Mouse (Mus musculus) forebrain, embryonic 16.5 days (tissue): ENCODE results near the gene Atpif1. TPM values are rescaled to one million over a fixed set of nuclear protein-coding genes. Genes with fewer than 3 reads are reported as not detected.
"Not testable (repeated sequence)": the region's sequence is repeated elsewhere in the genome, so short reads cannot be mapped to it uniquely, and the experiment has no call there.

ENCODE experiments used
- ATAC-seq: fragments of 200-750 bp; cut with Nextera tagmentation; 2 replicates; pipeline ENCODE4 v1.8.0; 2017; ENCODE audit warnings: mild to moderate bottlenecking, moderate library complexity
- H3K27ac ChIP-seq: fragments of 300-500 bp; sonication (generic); 2 replicates; pipeline ENCODE4 v1.5.1; 2014; ENCODE audit warnings: low read length, control low read depth
- H3K27me3 ChIP-seq: fragments of 300-500 bp; sonication (generic); replicated peaks from 2 replicates; pipeline ENCODE4 v1.6.1; 2014; ENCODE audit warnings: low read length; ENCODE audit not compliant: control insufficient read depth, insufficient read depth
- H3K36me3 ChIP-seq: fragments of 300-500 bp; sonication (generic); 2 replicates; pipeline ENCODE4 v1.6.1; 2014; ENCODE audit not compliant: control insufficient read depth, insufficient read depth
- H3K4me1 ChIP-seq: fragments of 300-500 bp; sonication (generic); replicated peaks from 2 replicates; pipeline ENCODE4 v1.6.1; 2014; ENCODE audit warnings: low read length; ENCODE audit not compliant: control insufficient read depth, insufficient read depth
- H3K4me2 ChIP-seq: fragments of 300-500 bp; sonication (generic); 2 replicates; pipeline ENCODE4 v1.6.1; 2014; ENCODE audit warnings: mild to moderate bottlenecking, low read length, control low read depth
- H3K4me3 ChIP-seq: fragments of 300-500 bp; sonication (generic); replicated peaks from 2 replicates; pipeline ENCODE4 v1.5.1; 2014; ENCODE audit warnings: mild to moderate bottlenecking, low read length, control low read depth
- H3K9ac ChIP-seq: fragments of 300-500 bp; sonication (generic); replicated peaks from 2 replicates; pipeline ENCODE4 v1.6.1; 2014; ENCODE audit warnings: low read depth, low read length, control low read depth
- H3K9me3 ChIP-seq: fragments of 300-500 bp; sonication (generic); 2 replicates; pipeline ENCODE4 v1.6.1; 2016; ENCODE audit warnings: low read length; ENCODE audit not compliant: control insufficient read depth
- WGBS: fragments of 180-500 bp; shearing (Covaris S2); extraction: QIAGEN DNeasy Blood & Tissue Kit; methylation state at CpG from one replicate; pipeline ENCODE4 v1.1.7; 2014; 5-methylcytosine and 5-hydroxymethylcytosine counted together
- polyA plus RNA-seq: library from polyadenylated mRNA; unstranded; fragments of >200 nt; fragmentation: Nextera tagmentation; extraction: Ambion mirVana; gene quantifications from 2 replicates; pipeline ENCODE4 v1.2.1, GENCODE M21; 2015

Atpif1 gene
- polyA plus RNA-seq, 1 experiment from 2014 or later = 1,203 TPM

DNA sequence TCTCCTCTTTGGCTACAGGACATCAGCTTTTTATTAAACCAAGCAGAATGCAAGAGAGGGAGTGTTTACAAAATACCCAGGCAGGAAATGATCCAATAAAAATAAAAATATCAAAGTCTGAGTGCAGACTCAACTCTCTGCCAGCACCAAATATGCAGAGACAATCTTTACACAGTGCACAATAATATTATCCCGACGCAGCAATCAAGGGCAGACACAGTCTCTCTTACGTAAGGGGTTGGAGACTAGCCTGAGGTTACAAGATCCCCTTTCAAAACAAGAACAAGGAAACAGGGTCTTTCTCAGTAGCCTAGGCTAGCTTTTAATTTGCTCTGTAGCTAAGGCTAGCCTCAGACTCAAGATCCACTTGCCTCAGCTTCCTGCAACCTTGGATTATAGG lies 44.9 kb downstream of the Atpif1 start:
- 88% methylated on average over 3 of the region's 3 CpGs for WGBS
- no peaks in the 10 kb centered on the region for H3K36me3 ChIP-seq
- H3K9ac ChIP-seq = no peak overlapping the region
- no peaks in the 10 kb centered on the region for H3K9me3 ChIP-seq
- H3K27ac ChIP-seq = no peak overlapping the region
- H3K4me2 ChIP-seq = no peak overlapping the region
- no peak overlapping the region for H3K4me3 ChIP-seq
- peaks cover 6% of the 10 kb centered on the region; the same call in 1 of the 2 replicates for H3K4me1 ChIP-seq
- H3K27me3 ChIP-seq = no peaks in the 10 kb centered on the region
- no peak for ATAC-seq

GRCm38 (mm10) chr4:132484820-132485219 lies 48.6 kb downstream of the Atpif1 start:
- H3K27me3 ChIP-seq = no peaks in the 10 kb centered on the region
- no peak for ATAC-seq
- H3K9me3 ChIP-seq = no peaks in the 10 kb centered on the region
- H3K27ac ChIP-seq = no peak overlapping the region
- no peak overlapping the region for H3K9ac ChIP-seq
- H3K36me3 ChIP-seq = no peaks in the 10 kb centered on the region
- H3K4me1 ChIP-seq = no peaks in the 10 kb centered on the region
- whole genome bisulfite sequencing = 71% methylated on average over 5 of the region's 5 CpGs
- H3K4me2 ChIP-seq = no peak overlapping the region
- no peak overlapping the region for H3K4me3 ChIP-seq

GRCm38 (mm10) chr4:132484231-132484630 lies 49.2 kb downstream of the Atpif1 start:
- ATAC-seq = no peak
- no peaks in the 10 kb centered on the region for H3K4me1 ChIP-seq
- H3K36me3 ChIP-seq = no peaks in the 10 kb centered on the region
- H3K9ac ChIP-seq = no peak overlapping the region
- H3K27me3 ChIP-seq = no peaks in the 10 kb centered on the region
- H3K4me2 ChIP-seq = no peak overlapping the region
- H3K9me3 ChIP-seq = no peaks in the 10 kb centered on the region
- H3K4me3 ChIP-seq = no peak overlapping the region
- H3K27ac ChIP-seq = no peak overlapping the region
- 74% methylated on average over 4 of the region's 4 CpGs for WGBS

GRCm38 (mm10) chr4:132482956-132483608 lies 50.4 kb downstream of the Atpif1 start:
- H3K9me3 ChIP-seq = no peaks in the 10 kb centered on the region
- no peaks in the 10 kb centered on the region for H3K27me3 ChIP-seq
- no peak overlapping the region for H3K27ac ChIP-seq
- no peak overlapping the region for H3K4me3 ChIP-seq
- no peak for ATAC-seq
- H3K4me1 ChIP-seq = no peaks in the 10 kb centered on the region
- H3K9ac ChIP-seq = no peak overlapping the region
- no peaks in the 10 kb centered on the region for H3K36me3 ChIP-seq
- WGBS = 80% methylated on average over 13 of the region's 13 CpGs
- no peak overlapping the region for H3K4me2 ChIP-seq

DNA sequence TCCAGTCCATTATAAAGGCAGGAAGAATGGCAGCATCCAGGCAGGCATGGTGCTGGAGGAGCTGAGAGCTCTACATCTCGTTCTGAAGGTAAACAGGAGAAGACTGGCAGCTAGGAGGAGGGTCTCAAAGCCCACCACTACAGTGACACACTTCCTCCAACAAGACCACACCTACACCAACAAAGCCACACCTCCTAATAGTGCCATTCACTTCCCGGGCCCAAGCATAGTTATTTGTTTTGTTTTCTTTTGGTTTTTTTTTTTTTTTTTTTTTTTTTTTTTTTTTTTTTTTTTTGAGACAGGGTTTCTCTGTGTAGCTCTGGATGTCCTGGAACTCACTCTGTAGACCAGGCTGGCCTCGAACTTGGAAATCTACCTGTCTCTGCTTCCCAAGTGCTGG lies 51.4 kb downstream of the Atpif1 start:
- H3K4me1 ChIP-seq, H3K27me3 ChIP-seq, H3K9me3 ChIP-seq, H3K36me3 ChIP-seq, H3K9ac ChIP-seq, ATAC-seq, H3K4me3 ChIP-seq, H3K4me2 ChIP-seq, H3K27ac ChIP-seq: not testable (repeated sequence)
- WGBS = 62% methylated on average over 3 of the region's 3 CpGs

Other genes starting within 250 kb of the Atpif1 start
- gene Rab42, start 230.3 kb downstream of the Atpif1 start, polyA plus RNA-seq = 0.80 and 1.4 TPM in 2 replicates
- 81.9 and 86.4 TPM in 2 replicates for gene Trnau1ap, start 204.1 kb downstream of the Atpif1 start, polyA plus RNA-seq
- 51.3 and 52.3 TPM in 2 replicates for gene Rcc1, start 180.1 kb downstream of the Atpif1 start, polyA plus RNA-seq
- gene Phactr4, start 111.2 kb downstream of the Atpif1 start, polyA plus RNA-seq = 9.7 and 11.6 TPM in 2 replicates
- gene Med18, start 69.7 kb downstream of the Atpif1 start, polyA plus RNA-seq = 20.4 and 23.5 TPM in 2 replicates
- gene Sesn2, start 23.2 kb downstream of the Atpif1 start, polyA plus RNA-seq = 6.1 and 8.3 TPM in 2 replicates
- gene Dnajc8, start 1.9 kb upstream of the Atpif1 start, polyA plus RNA-seq = 132 and 140 TPM in 2 replicates
- gene Ptafr, start 30.4 kb upstream of the Atpif1 start, polyA plus RNA-seq = 0.25 and 0.39 TPM in 2 replicates
- 17.6 and 18.4 TPM in 2 replicates for gene Eya3, start 105.3 kb upstream of the Atpif1 start, polyA plus RNA-seq
- 4.7 TPM in 2 replicates for gene Xkr8, start 198.9 kb upstream of the Atpif1 start, polyA plus RNA-seq
- gene Smpdl3b, start 223.6 kb upstream of the Atpif1 start, polyA plus RNA-seq = 1.0 and 1.6 TPM in 2 replicates
- gene Rpa2, start 234.7 kb upstream of the Atpif1 start, polyA plus RNA-seq = 55.8 and 61.7 TPM in 2 replicates